Mouse (Mus musculus) ES-E14 (cell line): Measurements from ENCODE around the gene Tuba1b. TPM values are rescaled to one million over a fixed set of nuclear protein-coding genes. Genes with fewer than 3 reads are reported as not detected.
"Not testable (repeated sequence)": the region's sequence is repeated elsewhere in the genome, so short reads cannot be mapped to it uniquely, and the experiment has no call there.

Experiments
- DNase-seq: peaks from one replicate; pipeline ENCODE4 v3.0.0-alpha.2; 2013; ENCODE audit warnings: low read depth, low spot score
- H3K27ac ChIP-seq: 2 replicates; pipeline ENCODE4 v1.5.1; 2012; ENCODE audit warnings: low read depth, mild to moderate bottlenecking, low read length, moderate library complexity, mixed read lengths; ENCODE audit not compliant: poor library complexity, insufficient read depth, severe bottlenecking
- H3K36me3 ChIP-seq: 2 replicates; pipeline ENCODE4 v1.6.1; 2012; ENCODE audit warnings: mild to moderate bottlenecking, low read length, moderate library complexity, mixed read lengths; ENCODE audit not compliant: control insufficient read depth, poor library complexity, insufficient read depth, severe bottlenecking
- H3K4me1 ChIP-seq, 2 experiments: fragments of 150-350 bp in 1 of 2; sonication (generic) in 1 of 2; 2 replicates each; pipeline ENCODE4 v1.6.1; 2012; ENCODE audit warnings: low read length in 2 of 2, mild to moderate bottlenecking in 1 of 2, mixed read lengths in 1 of 2; ENCODE audit not compliant: control insufficient read depth in 2 of 2, insufficient read depth in 2 of 2, poor library complexity in 1 of 2
- H3K4me3 ChIP-seq, 2 experiments: fragments of 150-350 bp in 1 of 2; sonication (generic) in 1 of 2; 2 replicates each; pipeline ENCODE4 v1.5.1; 2012; ENCODE audit warnings: low read length in 2 of 2, low read depth in 1 of 2, mild to moderate bottlenecking in 1 of 2, mixed read lengths in 1 of 2; ENCODE audit not compliant: insufficient read depth in 1 of 2, poor library complexity in 1 of 2, severe bottlenecking in 1 of 2
- H3K9ac ChIP-seq: 2 replicates; pipeline ENCODE4 v1.6.1; 2012; ENCODE audit warnings: low read depth, mild to moderate bottlenecking, low read length, mixed read lengths; ENCODE audit not compliant: poor library complexity, insufficient read depth, severe bottlenecking
- H3K9me3 ChIP-seq: fragments of 150-350 bp; sonication (generic); 2 replicates; pipeline ENCODE4 v1.6.1; 2012; ENCODE audit warnings: low read depth, mild to moderate bottlenecking, low read length; ENCODE audit not compliant: control insufficient read depth, insufficient read depth
- CHD2 ChIP-seq: IDR thresholded peaks from 2 replicates; pipeline ENCODE4 v1.6.1; 2014; ENCODE audit warnings: mild to moderate bottlenecking, low read depth, low read length, inconsistent platforms
- HCFC1 ChIP-seq: IDR thresholded peaks from 2 replicates; pipeline ENCODE4 v1.6.1; 2012; ENCODE audit warnings: low read length, inconsistent platforms, borderline replicate concordance; ENCODE audit not compliant: insufficient read depth
- MAFK ChIP-seq: IDR thresholded peaks from 2 replicates; pipeline ENCODE4 v1.6.1; 2014; ENCODE audit warnings: mild to moderate bottlenecking, low read depth, low read length, inconsistent platforms; ENCODE audit not compliant: insufficient read depth
- ZC3H11A ChIP-seq: IDR thresholded peaks from 2 replicates; pipeline ENCODE4 v1.6.1; 2012; ENCODE audit warnings: low read depth, mild to moderate bottlenecking, inconsistent platforms, low read length, borderline replicate concordance
- ZNF384 ChIP-seq: IDR thresholded peaks from 2 replicates; pipeline ENCODE4 v1.6.1; 2012; ENCODE audit warnings: low read depth, low read length, inconsistent platforms
- in situ Hi-C, 2 experiments: fragments of 600-800 bp; cut with MboI; formaldehyde crosslinking; loops; one replicate each; pipeline ENCODE4 v1.15.1; 2025; ENCODE audit warnings: low sequenced_read_pairs in 2 of 2, inconsistent platforms in 1 of 2; ENCODE audit not compliant: unreplicated experiment in 2 of 2
- total RNA-seq: library from RNA; depleted of rRNA; stranded (reverse); fragments of 300-350 nt; gene quantifications from 2 replicates; pipeline ENCODE4 v1.2.3, GENCODE M21; 2012

Gene Tuba1b
- total RNA-seq, 1 experiment = 1,539 TPM

DNA sequence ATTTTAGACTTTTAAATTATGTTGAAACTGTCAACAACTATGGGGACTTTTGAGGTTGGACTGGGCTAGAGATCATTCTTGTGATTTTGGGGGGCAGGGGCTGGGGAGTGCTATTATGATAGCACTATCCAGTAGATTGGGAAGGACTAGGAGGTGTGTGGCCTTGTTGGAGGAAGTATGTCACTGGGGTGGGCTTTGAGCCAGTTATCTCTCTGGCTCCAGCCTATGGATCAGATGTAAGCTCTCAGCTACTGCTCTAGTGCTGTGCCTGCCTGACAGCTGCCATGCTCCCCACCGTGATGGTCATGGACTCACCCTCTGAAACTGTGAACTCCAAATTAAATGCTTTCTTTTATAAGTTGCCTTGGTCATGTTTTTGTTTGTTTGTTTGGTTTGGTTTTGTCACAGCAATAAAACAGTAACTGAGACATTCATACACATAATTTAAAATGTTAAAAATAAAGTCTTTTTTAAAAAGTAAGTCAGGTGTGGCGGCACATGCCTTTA lies 11.3 kb downstream of the Tuba1b start:
- no peak overlapping the region for H3K27ac ChIP-seq
- no peaks in the 10 kb centered on the region for H3K9me3 ChIP-seq
- H3K9ac ChIP-seq = no peak overlapping the region
- H3K4me3 ChIP-seq = no peak overlapping the region
- no peak for DNase-seq
- in situ Hi-C loops = no loop called here
- H3K4me1 ChIP-seq = 0 out of 4 replicates have a peak, but pooled peaks cover 0 to 2% of the 10 kb centered on the region in 2 experiments
- TF ChIP-seq ZC3H11A = no peak
- TF ChIP-seq MAFK = no peak
- TF ChIP-seq CHD2 = no peak
- no peak for TF ChIP-seq ZNF384
- TF ChIP-seq HCFC1 = no peak
- H3K36me3 ChIP-seq = no peaks in the 10 kb centered on the region

DNA sequence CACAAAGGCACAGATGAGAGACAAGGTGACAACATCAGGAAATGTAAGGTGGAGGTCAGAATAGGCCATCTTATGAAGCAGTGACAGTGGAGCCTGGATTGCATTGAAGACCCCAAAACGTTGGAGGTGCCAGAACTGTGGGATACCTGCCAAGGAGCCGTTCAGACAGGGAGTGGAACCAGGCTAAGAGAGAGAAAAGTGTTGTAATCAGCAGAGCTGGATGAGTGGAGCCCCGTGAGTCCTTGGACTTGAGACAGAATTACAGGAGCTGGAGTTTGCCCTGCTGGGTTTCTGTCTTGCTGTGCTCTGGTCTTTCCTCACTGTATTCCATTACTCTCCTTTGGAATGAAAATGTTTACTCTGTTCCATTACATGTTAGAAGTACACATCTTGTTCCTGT lies 11.8 kb downstream of the Tuba1b start:
- H3K36me3 ChIP-seq = no peaks in the 10 kb centered on the region
- in situ Hi-C loops = no loop called here
- H3K9ac ChIP-seq = no peak overlapping the region
- H3K4me1 ChIP-seq = 0 out of 4 replicates have a peak, but pooled peaks cover 0 to 2% of the 10 kb centered on the region in 2 experiments
- DNase-seq = no peak
- H3K27ac ChIP-seq = no peak overlapping the region
- TF ChIP-seq CHD2 (no peak), ZC3H11A (no peak), ZNF384 (no peak), MAFK (no peak), HCFC1 (no peak)
- no peaks in the 10 kb centered on the region for H3K9me3 ChIP-seq
- no peak overlapping the region for H3K4me3 ChIP-seq

DNA sequence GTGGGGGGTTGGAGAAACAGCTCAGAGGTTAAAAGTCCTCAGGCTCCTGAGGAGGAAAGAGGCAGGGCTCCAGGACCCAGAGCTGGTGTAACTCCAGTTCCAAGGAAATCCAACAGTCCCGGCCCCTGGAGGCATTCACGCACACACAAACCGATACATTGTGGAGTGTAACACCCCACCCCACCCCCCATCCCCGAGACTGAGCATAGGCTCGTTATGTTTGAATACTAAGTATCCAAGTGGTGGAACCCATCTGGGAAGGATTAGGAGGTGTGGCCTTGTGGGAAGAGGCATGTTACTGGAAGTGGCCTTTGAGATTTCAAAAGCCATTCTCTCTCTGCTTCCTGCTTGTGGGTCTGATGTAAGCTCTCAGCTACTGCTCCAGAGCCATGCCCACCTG lies 12.9 kb downstream of the Tuba1b start:
- in situ Hi-C loops = no loop called here
- no peak for DNase-seq
- Histone ChIP-seq H3K9ac (no peak overlapping the region), H3K9me3 (no peaks in the 10 kb centered on the region), H3K27ac (no peak overlapping the region), H3K36me3 (no peaks in the 10 kb centered on the region), H3K4me3 (no peak overlapping the region), H3K4me1 (0 out of 4 replicates have a peak, but pooled peaks cover 2 to 3% of the 10 kb centered on the region in 2 experiments)
- TF ChIP-seq ZNF384 = no peak
- no peak for TF ChIP-seq MAFK
- no peak for TF ChIP-seq CHD2
- no peak for TF ChIP-seq ZC3H11A
- no peak for TF ChIP-seq HCFC1

DNA sequence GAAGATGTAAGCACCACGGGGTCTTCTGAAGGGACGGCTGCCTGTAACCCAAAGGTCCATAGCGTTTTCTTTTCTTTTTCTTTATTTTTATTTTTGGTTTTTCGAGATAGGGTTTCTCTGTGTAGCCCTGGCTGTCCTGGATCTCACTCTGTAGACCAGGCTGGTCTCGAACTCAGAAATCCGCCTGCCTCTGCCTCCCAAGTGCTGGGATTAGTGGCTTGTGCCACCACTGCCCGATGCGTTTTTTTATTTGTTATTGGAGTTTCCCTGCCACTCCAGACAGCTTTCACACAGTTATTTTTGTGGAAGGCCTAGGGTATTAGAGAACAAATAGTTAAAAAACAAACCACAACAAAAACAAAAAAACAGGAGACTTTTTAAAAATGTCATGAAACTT lies 15.9 kb downstream of the Tuba1b start:
- Histone ChIP-seq H3K4me3 (peak overlapping the region; percentile 48 to 95), H3K4me1 (peaks cover 3 to 13% of the 10 kb centered on the region in 2 experiments; a peak in 1 of 4 replicates), H3K9ac (peak overlapping the region; percentile 66)
- in situ Hi-C loops, H3K27ac ChIP-seq, H3K36me3 ChIP-seq, DNase-seq, H3K9me3 ChIP-seq: not testable (repeated sequence)
